Mouse (Mus musculus): Measurements from ENCODE around the gene Shisa4.

- TF ChIP-seq POLR2A (IDR thresholded peaks at IDR 0.05; ENCODE audit: insufficient read depth, low read depth, low read length) = no peak
- TF ChIP-seq CTCF (IDR thresholded peaks at IDR 0.05; ENCODE audit: insufficient read depth, low read depth, low read length) = no peak
These were observed 4.0 kb upstream of the Shisa4 start for GRCm38 (mm10) chr1:135379048-135379447.
